Mouse (Mus musculus) erythroblast, adult 5-6 weeks (primary cell): ENCODE results near the gene Gm6465. TPM values are rescaled to one million over a fixed set of nuclear protein-coding genes. Genes with fewer than 3 reads are reported as not detected.
"Not testable (repeated sequence)": the region's sequence is repeated elsewhere in the genome, so short reads cannot be mapped to it uniquely, and the experiment has no call there.

Experiments used
- ATAC-seq: replicated peaks from 2 replicates; pipeline ENCODE4 v1.8.0; 2016; ENCODE audit warnings: moderate number of reproducible peaks, mild to moderate bottlenecking, moderate TSS enrichment, inconsistent platforms; ENCODE audit not compliant: poor library complexity, low FRiP score, severe bottlenecking
- total RNA-seq, 2 experiments: library from RNA; stranded (forward) in 1 of 2; stranded (reverse) in 1 of 2; fragments of 150-400 nt in 1 of 2; fragments of 200-764, 138-1000 nt in 1 of 2; gene quantifications; 2 replicates each; pipeline versions ENCODE4 v1.2.3 to v1.2.4; 2015 to 2017; ENCODE audit warnings: low replicate concordance in 2 of 2

The Gm6465 gene
- total RNA-seq (2015; ENCODE audit: low replicate concordance) (not detected in 2 replicates), total RNA-seq (2017; ENCODE audit: low replicate concordance) (not detected in 2 replicates)

GRCm38 (mm10) chr5:11845239-11845638 lies at the start of gene Gm6465:
Gene Gm6465, plus strand, starts transcription at chr5:11845539.
- ATAC-seq: not testable (repeated sequence)

GRCm38 (mm10) chr5:11845824-11846223 lies 485 bp downstream of the Gm6465 start:
- not testable (repeated sequence) for ATAC-seq

GRCm38 (mm10) chr5:11857909-11858308 lies 12.6 kb downstream of the Gm6465 start:
- ATAC-seq: not testable (repeated sequence)

Other genes with a start within 250 kb of the Gm6465 start
- gene Gm8922, start 163.6 kb upstream of the Gm6465 start, total RNA-seq (2015; ENCODE audit: low replicate concordance): not detected in 2 replicates
- not detected in 2 replicates for gene Gm8922, start 163.6 kb upstream of the Gm6465 start, total RNA-seq (2017; ENCODE audit: low replicate concordance)
- not detected in 2 replicates for gene Gm8926, start 75.0 kb upstream of the Gm6465 start, total RNA-seq (2015; ENCODE audit: low replicate concordance)
- gene Gm8926, start 75.0 kb upstream of the Gm6465 start, total RNA-seq (2017; ENCODE audit: low replicate concordance): not detected in 2 replicates
- gene 4933402N22Rik, start 72.5 kb downstream of the Gm6465 start, total RNA-seq (2015; ENCODE audit: low replicate concordance): not detected in 2 replicates
- not detected in 2 replicates for gene 4933402N22Rik, start 72.5 kb downstream of the Gm6465 start, total RNA-seq (2017; ENCODE audit: low replicate concordance)